Mouse (Mus musculus): Measurements from ENCODE around the gene Slc25a43.
"Not testable (repeated sequence)": the region's sequence is repeated elsewhere in the genome, so short reads cannot be mapped to it uniquely, and the experiment has no call there.

Gene Slc25a43

GRCm38 (mm10) chrX:36789360-36789759, 45.9 kb downstream of the Slc25a43 start:
- DNase-seq (ENCODE audit: extremely low spot score) = no peak

DNA sequence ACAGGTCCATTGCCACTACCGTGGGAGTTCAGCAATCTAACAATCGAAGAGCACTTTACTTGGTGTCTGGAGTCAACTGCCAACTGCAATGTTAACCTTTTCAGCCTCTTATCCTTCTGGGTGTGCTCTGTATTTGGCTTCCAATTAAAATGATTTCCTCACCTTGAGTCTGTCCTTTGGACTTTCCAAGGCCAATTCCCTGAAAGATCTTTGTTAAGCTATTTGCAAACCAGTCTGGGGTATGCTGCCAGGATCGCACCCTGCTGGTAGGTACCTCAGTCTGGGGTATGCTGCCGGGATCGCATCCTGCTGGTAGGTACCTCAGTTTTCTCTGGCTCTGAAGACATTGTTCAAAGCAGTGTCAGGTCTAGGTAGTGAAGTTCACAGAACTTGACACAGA, 51.1 kb downstream of the Slc25a43 start:
- DNase-seq (ENCODE audit: extremely low spot score) = no peak

GRCm38 (mm10) chrX:36795424-36796162, 52.1 kb downstream of the Slc25a43 start, which contains the start of gene Slc25a5:
TSS of gene Slc25a5 (plus strand) at chrX:36795651.
- DNase-seq (ENCODE audit: extremely low spot score) = peak; percentile 81

GRCm38 (mm10) chrX:36796163-36796581, 52.7 kb downstream of the Slc25a43 start:
- peak; percentile 80 for DNase-seq (ENCODE audit: extremely low spot score)

DNA sequence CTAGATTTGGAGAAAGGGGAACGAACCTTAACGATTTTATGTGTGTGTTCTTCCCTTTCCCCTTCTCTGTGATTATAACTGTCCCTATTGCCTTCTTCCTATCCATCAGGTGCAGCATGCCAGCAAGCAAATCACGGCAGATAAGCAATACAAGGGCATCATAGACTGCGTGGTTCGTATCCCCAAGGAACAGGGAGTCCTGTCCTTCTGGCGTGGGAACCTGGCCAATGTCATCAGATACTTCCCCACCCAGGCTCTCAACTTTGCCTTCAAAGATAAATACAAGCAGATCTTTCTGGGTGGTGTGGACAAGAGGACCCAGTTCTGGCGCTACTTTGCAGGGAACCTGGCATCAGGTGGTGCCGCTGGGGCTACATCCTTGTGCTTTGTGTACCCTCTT, 53.3 kb downstream of the Slc25a43 start:
- DNase-seq (ENCODE audit: extremely low spot score) = not testable (repeated sequence)

GRCm38 (mm10) chrX:36799131-36799879, 55.8 kb downstream of the Slc25a43 start:
- no peak for DNase-seq (ENCODE audit: extremely low spot score)

GRCm38 (mm10) chrX:36803189-36803588, 59.7 kb downstream of the Slc25a43 start:
- no peak for DNase-seq (ENCODE audit: extremely low spot score)

- no peak for DNase-seq (ENCODE audit: extremely low spot score)
These were observed 60.7 kb downstream of the Slc25a43 start for GRCm38 (mm10) chrX:36804196-36804595.

GRCm38 (mm10) chrX:36805466-36806235, 62.2 kb downstream of the Slc25a43 start:
- no peak for DNase-seq (ENCODE audit: extremely low spot score)

DNA sequence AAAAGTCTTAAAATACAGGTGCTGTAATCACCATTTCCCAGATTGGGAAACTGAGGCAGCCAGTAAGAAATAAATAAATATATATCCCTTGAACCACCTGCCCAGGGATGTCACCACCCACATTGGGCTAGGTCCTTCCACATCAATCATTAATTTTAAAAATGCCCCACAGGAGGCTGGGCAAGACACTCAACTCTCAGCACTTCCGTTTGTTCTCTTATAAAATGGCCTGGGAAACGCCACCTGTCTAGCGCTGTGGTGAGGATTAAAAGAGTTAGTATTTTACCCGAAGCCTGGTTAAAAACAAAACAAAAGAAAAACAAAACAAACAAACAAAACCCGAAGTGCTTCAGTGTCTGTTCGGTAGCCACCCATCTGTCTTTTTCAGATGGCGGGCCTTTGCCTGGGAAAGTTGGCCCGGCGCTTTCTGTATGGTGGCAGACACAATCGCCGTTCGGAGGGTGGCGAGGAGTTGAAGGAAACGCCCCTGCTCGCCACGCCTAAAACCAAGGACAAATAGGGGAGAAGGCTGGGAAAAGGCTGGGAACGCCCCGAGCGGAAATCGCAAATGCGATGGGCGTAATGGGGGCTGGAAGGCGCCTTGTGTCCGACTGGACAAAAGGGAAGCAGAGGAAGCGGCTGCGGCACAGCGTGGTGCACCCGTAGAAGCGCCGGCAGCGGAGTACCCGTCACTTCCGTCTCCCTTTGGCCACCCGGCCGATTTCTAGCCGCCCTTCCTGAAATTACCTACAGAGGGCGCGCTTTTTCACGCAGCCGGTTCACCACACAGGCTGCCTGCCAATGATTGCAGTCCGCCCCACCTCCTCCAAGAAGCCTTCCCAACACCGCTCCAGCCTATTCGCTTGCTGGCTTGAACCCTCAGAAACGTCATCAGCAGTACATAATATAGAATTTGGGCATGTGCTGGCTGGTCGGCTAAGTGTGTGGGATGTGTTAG, 64.2 kb downstream of the Slc25a43 start:
- peak; percentile 89 for DNase-seq (ENCODE audit: extremely low spot score)

DNA sequence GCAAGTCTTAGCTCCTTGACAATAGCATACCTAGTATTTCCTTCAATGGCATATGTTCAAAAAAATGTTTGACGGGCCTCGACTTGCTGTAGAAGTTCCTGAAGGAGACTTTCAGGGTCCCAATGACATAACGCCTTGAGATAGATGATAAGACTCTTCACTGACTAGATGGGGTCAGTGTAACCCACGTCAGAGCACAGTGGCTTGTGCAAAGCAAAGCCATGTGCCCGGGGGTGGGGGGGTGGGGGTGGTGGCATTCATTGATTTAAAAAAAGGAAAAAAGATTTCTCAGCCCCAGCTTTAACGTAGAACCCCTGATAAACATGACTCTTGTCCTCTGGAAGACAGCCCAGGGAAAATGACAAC, 64.8 kb downstream of the Slc25a43 start:
- no peak for DNase-seq (ENCODE audit: extremely low spot score)

DNA sequence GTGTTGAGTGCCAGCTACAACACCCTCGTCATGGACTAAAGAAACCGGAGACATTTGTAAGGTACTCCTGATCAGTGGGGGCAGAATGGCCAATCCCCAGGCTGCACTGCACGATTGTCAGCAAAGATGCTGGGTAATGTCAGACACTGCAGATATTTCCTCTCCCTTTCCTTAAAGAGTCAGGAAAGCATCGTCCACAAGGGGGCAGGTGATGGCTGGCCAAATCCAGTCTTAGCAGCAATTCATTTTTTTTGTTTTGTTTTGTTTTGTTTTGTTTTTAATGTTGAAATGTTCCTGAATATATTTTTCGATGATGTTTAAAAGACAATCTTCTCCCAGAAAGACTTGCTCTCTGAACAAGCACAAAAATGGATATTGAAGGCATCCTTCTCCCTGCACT, 67.9 kb downstream of the Slc25a43 start:
- DNase-seq (ENCODE audit: extremely low spot score) = no peak

- no peak for DNase-seq (ENCODE audit: extremely low spot score)
These were observed 70.8 kb downstream of the Slc25a43 start for GRCm38 (mm10) chrX:36814161-36814836.

DNA sequence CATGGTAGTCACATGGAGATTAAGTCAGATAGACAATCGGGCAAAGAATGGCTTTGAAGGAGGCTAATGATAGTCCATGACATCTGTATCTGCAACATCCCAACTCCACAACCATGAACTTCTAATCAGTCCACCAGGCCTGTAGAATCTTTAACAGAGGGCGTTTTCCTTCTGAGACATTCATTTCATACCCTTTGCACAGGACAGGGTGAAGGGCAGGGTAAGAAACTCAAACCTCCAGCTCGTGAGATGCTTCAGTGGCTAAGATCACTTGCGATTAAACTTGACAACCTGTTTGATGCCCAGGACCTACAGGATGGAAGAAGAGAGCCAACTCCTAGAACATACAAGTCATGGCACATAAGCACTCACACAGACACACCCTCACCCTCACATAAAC, 71.6 kb downstream of the Slc25a43 start:
- DNase-seq (ENCODE audit: extremely low spot score) = no peak

GRCm38 (mm10) chrX:36815439-36815838, 72.0 kb downstream of the Slc25a43 start:
- DNase-seq (ENCODE audit: extremely low spot score) = no peak

GRCm38 (mm10) chrX:36816368-36816899, 73.0 kb downstream of the Slc25a43 start:
- no peak for DNase-seq (ENCODE audit: extremely low spot score)

- peak; percentile 79 for DNase-seq (ENCODE audit: extremely low spot score)
These were observed 73.5 kb downstream of the Slc25a43 start for GRCm38 (mm10) chrX:36816953-36817441.

DNA sequence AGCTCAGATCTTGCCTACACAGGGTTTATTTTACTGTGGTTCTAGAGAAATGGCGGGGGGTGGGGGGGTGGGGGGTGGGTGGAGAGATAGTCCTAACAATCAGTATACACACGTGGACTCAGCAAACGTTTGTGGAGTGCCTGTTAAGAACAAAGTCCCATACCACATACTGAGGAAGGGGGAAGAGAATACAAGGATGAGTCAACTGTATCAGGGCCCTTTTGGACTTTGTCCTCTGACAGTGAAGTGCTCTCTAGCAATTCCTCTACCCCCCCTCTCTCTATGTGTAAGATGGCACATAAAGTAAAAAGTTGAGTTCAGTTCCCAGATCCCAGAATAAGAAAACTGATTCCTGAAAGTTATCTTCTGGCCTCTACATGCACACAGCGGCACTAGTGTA, 76.1 kb downstream of the Slc25a43 start:
- DNase-seq (ENCODE audit: extremely low spot score) = no peak

DNA sequence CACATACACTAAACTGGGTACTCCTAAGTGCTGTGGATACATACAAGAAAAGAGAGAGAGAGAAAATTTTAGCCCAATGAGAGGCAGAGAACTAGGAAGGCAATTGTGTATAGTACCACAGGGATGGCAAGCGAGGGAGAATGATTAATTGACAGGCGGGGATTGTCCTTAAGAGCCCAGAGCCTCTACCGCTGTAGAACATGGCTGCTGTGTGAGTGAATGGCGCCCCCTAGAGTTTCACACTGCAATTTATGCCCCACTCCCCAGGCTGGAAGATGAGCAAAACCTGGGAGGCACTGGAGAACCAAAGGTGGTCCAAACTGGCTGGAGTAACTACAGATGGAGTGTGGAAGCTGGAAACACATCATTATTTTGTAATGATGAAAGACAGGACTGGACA, 76.7 kb downstream of the Slc25a43 start:
- DNase-seq (ENCODE audit: extremely low spot score) = peak; percentile 49
